Mouse (Mus musculus): Measurements from ENCODE around the gene Gm47791.

Gene Gm47791

GRCm38 (mm10) chr1:82771022-82771586 is at the start of gene Gm47791:
Gene Gm47791 (minus strand): TSS chr1:82771243.
- DNase-seq: no peak

- no peak for DNase-seq
Observed at GRCm38 (mm10) chr1:82820626-82821186, 49.7 kb upstream of the Gm47791 start.

- DNase-seq: no peak
Observed at GRCm38 (mm10) chr1:82820179-82820578, 49.1 kb upstream of the Gm47791 start.

GRCm38 (mm10) chr1:82819366-82819765 is 48.3 kb upstream of the Gm47791 start:
- DNase-seq: no peak

GRCm38 (mm10) chr1:82815941-82816716 is 45.1 kb upstream of the Gm47791 start:
- no peak for DNase-seq

- no peak for DNase-seq
Observed at GRCm38 (mm10) chr1:82811766-82812165, 40.7 kb upstream of the Gm47791 start.

- DNase-seq: no peak
Observed at GRCm38 (mm10) chr1:82808564-82808963, 37.5 kb upstream of the Gm47791 start.

GRCm38 (mm10) chr1:82807206-82807605 is 36.2 kb upstream of the Gm47791 start:
- DNase-seq: no peak

GRCm38 (mm10) chr1:82806391-82806790 is 35.3 kb upstream of the Gm47791 start:
- no peak for DNase-seq

- DNase-seq: no peak
Observed at GRCm38 (mm10) chr1:82804059-82804458, 33.0 kb upstream of the Gm47791 start.

GRCm38 (mm10) chr1:82803608-82804007 is 32.6 kb upstream of the Gm47791 start:
- DNase-seq: no peak

- DNase-seq: peak in 1 of 2 experiments; percentile 14
Observed at GRCm38 (mm10) chr1:82801105-82801783, 30.2 kb upstream of the Gm47791 start.

- DNase-seq: no peak
Observed at GRCm38 (mm10) chr1:82798922-82799321, 27.9 kb upstream of the Gm47791 start.

GRCm38 (mm10) chr1:82798304-82798703 is 27.3 kb upstream of the Gm47791 start:
- DNase-seq: no peak

- no peak for DNase-seq
Observed at GRCm38 (mm10) chr1:82797088-82797487, 26.0 kb upstream of the Gm47791 start.

GRCm38 (mm10) chr1:82795702-82796443 is 24.8 kb upstream of the Gm47791 start:
- DNase-seq: no peak

GRCm38 (mm10) chr1:82795211-82795610 is 24.2 kb upstream of the Gm47791 start:
- no peak for DNase-seq

GRCm38 (mm10) chr1:82793986-82794385 is 22.9 kb upstream of the Gm47791 start:
- peak; percentile 10 to 21 for DNase-seq

GRCm38 (mm10) chr1:82793110-82793509 is 22.1 kb upstream of the Gm47791 start:
- DNase-seq: no peak

- no peak for DNase-seq
Observed at GRCm38 (mm10) chr1:82792238-82792637, 21.2 kb upstream of the Gm47791 start.

- no peak for DNase-seq
Observed at GRCm38 (mm10) chr1:82791105-82791504, 20.1 kb upstream of the Gm47791 start.

GRCm38 (mm10) chr1:82788070-82788469 is 17.0 kb upstream of the Gm47791 start:
- DNase-seq: peak; percentile 25 to 27

- DNase-seq: peak; percentile 36 to 58
Observed at GRCm38 (mm10) chr1:82787414-82787813, 16.4 kb upstream of the Gm47791 start.
